Mouse (Mus musculus) midbrain, embryonic 14.5 days (tissue): ENCODE data around the gene Arhgap11a. TPM values are rescaled to one million over a fixed set of nuclear protein-coding genes. Genes with fewer than 3 reads are reported as not detected.

Experiments used
- ATAC-seq: fragments of 200-750 bp; cut with Nextera tagmentation; 2 replicates; pipeline ENCODE4 v1.8.0; 2017; ENCODE audit warnings: moderate number of reproducible peaks, moderate library complexity; ENCODE audit not compliant: low FRiP score, low TSS enrichment
- DNase-seq: peaks from one replicate; pipeline ENCODE4 v3.0.0-alpha.2; 2015
- H3K27ac ChIP-seq: fragments of 300-500 bp; sonication (generic); replicated peaks from 2 replicates; pipeline ENCODE4 v1.5.1; 2014; ENCODE audit warnings: mild to moderate bottlenecking, low read depth, low read length, moderate library complexity
- H3K27me3 ChIP-seq: fragments of 300-500 bp; sonication (generic); 2 replicates; pipeline ENCODE4 v1.6.1; 2014; ENCODE audit warnings: low read length, control low read depth, mixed read lengths; ENCODE audit not compliant: control insufficient read depth, insufficient read depth
- H3K36me3 ChIP-seq: fragments of 300-500 bp; sonication (generic); 2 replicates; pipeline ENCODE4 v1.6.1; 2014; ENCODE audit warnings: low read length, control low read depth; ENCODE audit not compliant: control insufficient read depth, insufficient read depth
- H3K4me1 ChIP-seq: fragments of 300-500 bp; sonication (generic); 2 replicates; pipeline ENCODE4 v1.6.1; 2014; ENCODE audit warnings: mild to moderate bottlenecking, antibody characterized with exemption, low read length, control low read depth; ENCODE audit not compliant: control insufficient read depth, insufficient read depth
- H3K4me2 ChIP-seq: fragments of 300-500 bp; sonication (generic); 2 replicates; pipeline ENCODE4 v1.6.1; 2014; ENCODE audit warnings: mild to moderate bottlenecking, low read length, moderate library complexity
- H3K4me3 ChIP-seq: fragments of 300-500 bp; sonication (generic); replicated peaks from 2 replicates; pipeline ENCODE4 v1.5.1; 2014; ENCODE audit warnings: low read depth, low read length
- H3K9ac ChIP-seq: fragments of 300-500 bp; sonication (generic); replicated peaks from 2 replicates; pipeline ENCODE4 v1.6.1; 2014; ENCODE audit warnings: mild to moderate bottlenecking, low read length, moderate library complexity
- H3K9me3 ChIP-seq: fragments of 300-500 bp; sonication (generic); 2 replicates; pipeline ENCODE4 v1.6.1; 2016; ENCODE audit warnings: low read length, control low read depth, mixed read lengths; ENCODE audit not compliant: control insufficient read depth
- WGBS: fragments of 180-500 bp; shearing (Covaris S2); extraction: QIAGEN DNeasy Blood & Tissue Kit; methylation state at CpG from one replicate; pipeline ENCODE4 v1.1.7; 2014; 5-methylcytosine and 5-hydroxymethylcytosine counted together
- polyA plus RNA-seq: library from polyadenylated mRNA; unstranded; fragments of >200 nt; fragmentation: Nextera tagmentation; extraction: Ambion mirVana; gene quantifications from 2 replicates; pipeline ENCODE4 v1.2.1, GENCODE M21; 2014

Arhgap11a gene
- polyA plus RNA-seq, 1 experiment from 2014 or later = 2.0 TPM

- H3K9ac ChIP-seq = no peak overlapping the region
- peaks cover 34% of the 10 kb centered on the region for H3K36me3 ChIP-seq
- peak; percentile 84 for DNase-seq
- WGBS = 0% methylated on average over 2 of the region's 2 CpGs
- no peaks in the 10 kb centered on the region for H3K27me3 ChIP-seq
- ATAC-seq = no peak
- no peak overlapping the region for H3K27ac ChIP-seq
- H3K4me1 ChIP-seq = peaks cover 32% of the 10 kb centered on the region
- no peak overlapping the region for H3K4me2 ChIP-seq
- H3K4me3 ChIP-seq = no peak overlapping the region
- H3K9me3 ChIP-seq = no peaks in the 10 kb centered on the region
These were observed 24.6 kb downstream of the Arhgap11a start for GRCm38 (mm10) chr2:113823909-113824308.

GRCm38 (mm10) chr2:113822367-113822766 is 26.1 kb downstream of the Arhgap11a start:
- Histone ChIP-seq H3K4me3 (no peak overlapping the region), H3K27me3 (no peaks in the 10 kb centered on the region), H3K9me3 (no peaks in the 10 kb centered on the region), H3K36me3 (peaks cover 47% of the 10 kb centered on the region), H3K27ac (no peak overlapping the region), H3K9ac (no peak overlapping the region), H3K4me1 (peaks cover 29% of the 10 kb centered on the region), H3K4me2 (no peak overlapping the region)
- DNase-seq (no peak), ATAC-seq (no peak)
- WGBS = 93% methylated on average over 8 of the region's 8 CpGs

GRCm38 (mm10) chr2:113821176-113821734 is 27.2 kb downstream of the Arhgap11a start:
- WGBS = 90% methylated on average over 12 of the region's 12 CpGs
- no peaks in the 10 kb centered on the region for H3K9me3 ChIP-seq
- peaks cover 17% of the 10 kb centered on the region for H3K4me1 ChIP-seq
- no peak overlapping the region for H3K4me2 ChIP-seq
- H3K9ac ChIP-seq = no peak overlapping the region
- ATAC-seq = no peak
- no peak for DNase-seq
- peaks cover 50% of the 10 kb centered on the region for H3K36me3 ChIP-seq
- H3K4me3 ChIP-seq = no peak overlapping the region
- H3K27ac ChIP-seq = no peak overlapping the region
- no peaks in the 10 kb centered on the region for H3K27me3 ChIP-seq

GRCm38 (mm10) chr2:113820117-113820516 is 28.3 kb downstream of the Arhgap11a start:
- WGBS = 94% methylated on average over 15 of the region's 15 CpGs
- no peak overlapping the region for H3K9ac ChIP-seq
- no peak for DNase-seq
- H3K27ac ChIP-seq = no peak overlapping the region
- no peak overlapping the region for H3K4me2 ChIP-seq
- no peaks in the 10 kb centered on the region for H3K9me3 ChIP-seq
- peaks cover 46% of the 10 kb centered on the region for H3K36me3 ChIP-seq
- H3K4me3 ChIP-seq = no peak overlapping the region
- H3K4me1 ChIP-seq = peaks cover 6% of the 10 kb centered on the region; the same call in 1 of the 2 replicates
- no peak for ATAC-seq
- H3K27me3 ChIP-seq = no peaks in the 10 kb centered on the region

GRCm38 (mm10) chr2:113817681-113818606 is 30.5 kb downstream of the Arhgap11a start:
- Histone ChIP-seq H3K4me3 (no peak overlapping the region), H3K4me1 (no peaks in the 10 kb centered on the region), H3K9ac (no peak overlapping the region), H3K27ac (no peak overlapping the region), H3K27me3 (no peaks in the 10 kb centered on the region), H3K36me3 (peaks cover 46% of the 10 kb centered on the region), H3K4me2 (no peak overlapping the region), H3K9me3 (no peaks in the 10 kb centered on the region)
- DNase-seq (no peak), ATAC-seq (no peak)
- 67% methylated on average over 14 of the region's 14 CpGs for WGBS

GRCm38 (mm10) chr2:113807640-113808039 is 40.8 kb downstream of the Arhgap11a start:
- Histone ChIP-seq H3K4me1 (no peaks in the 10 kb centered on the region), H3K4me3 (no peak overlapping the region), H3K27me3 (no peaks in the 10 kb centered on the region), H3K9ac (no peak overlapping the region), H3K27ac (no peak overlapping the region), H3K4me2 (no peak overlapping the region), H3K9me3 (no peaks in the 10 kb centered on the region), H3K36me3 (peaks cover 2% of the 10 kb centered on the region; the same call in 1 of the 2 replicates)
- no peak for ATAC-seq
- 30% methylated on average over 9 of the region's 9 CpGs for WGBS
- peak; percentile 70 for DNase-seq

GRCm38 (mm10) chr2:113806851-113807577 is 41.4 kb downstream of the Arhgap11a start:
- Histone ChIP-seq H3K9ac (no peak overlapping the region), H3K27me3 (no peaks in the 10 kb centered on the region), H3K4me2 (no peak overlapping the region), H3K36me3 (peaks cover 2% of the 10 kb centered on the region; the same call in 1 of the 2 replicates), H3K4me1 (no peaks in the 10 kb centered on the region), H3K9me3 (no peaks in the 10 kb centered on the region), H3K4me3 (no peak overlapping the region), H3K27ac (no peak overlapping the region)
- WGBS = 62% methylated on average over 10 of the region's 10 CpGs
- ATAC-seq (no peak), DNase-seq (no peak)

- Histone ChIP-seq H3K27ac (no peak overlapping the region), H3K9me3 (no peaks in the 10 kb centered on the region), H3K4me1 (no peaks in the 10 kb centered on the region), H3K27me3 (no peaks in the 10 kb centered on the region), H3K4me2 (no peak overlapping the region), H3K36me3 (peaks cover 2% of the 10 kb centered on the region; the same call in 1 of the 2 replicates), H3K4me3 (no peak overlapping the region), H3K9ac (no peak overlapping the region)
- DNase-seq (no peak), ATAC-seq (no peak)
- 92% methylated on average over 4 of the region's 4 CpGs for WGBS
These were observed 42.7 kb downstream of the Arhgap11a start for GRCm38 (mm10) chr2:113805765-113806164.
